Mouse (Mus musculus): Measurements from ENCODE around the gene Pdlim5.
"Not testable (repeated sequence)": the region's sequence is repeated elsewhere in the genome, so short reads cannot be mapped to it uniquely, and the experiment has no call there.

Gene Pdlim5

GRCm38 (mm10) chr3:142395520-142396193 lies at the start of gene Pdlim5:
Pdlim5 (minus strand) TSS chr3:142395696.
- peak; percentile 96 for DNase-seq (ENCODE audit: low spot score)

- DNase-seq (ENCODE audit: low spot score) = no peak
These were observed 48.2 kb upstream of the Pdlim5 start for GRCm38 (mm10) chr3:142443710-142444043.

GRCm38 (mm10) chr3:142443006-142443709 lies 47.7 kb upstream of the Pdlim5 start:
- DNase-seq (ENCODE audit: low spot score) = peak; percentile 70

GRCm38 (mm10) chr3:142442161-142442560 lies 46.7 kb upstream of the Pdlim5 start:
- DNase-seq (ENCODE audit: low spot score) = no peak

- no peak for DNase-seq (ENCODE audit: low spot score)
These were observed 45.6 kb upstream of the Pdlim5 start for GRCm38 (mm10) chr3:142441142-142441541.

GRCm38 (mm10) chr3:142440191-142440590 lies 44.7 kb upstream of the Pdlim5 start:
- DNase-seq (ENCODE audit: low spot score) = no peak

GRCm38 (mm10) chr3:142439591-142440093 lies 44.1 kb upstream of the Pdlim5 start:
- peak; percentile 50 for DNase-seq (ENCODE audit: low spot score)

- DNase-seq (ENCODE audit: low spot score) = not testable (repeated sequence)
These were observed 43.1 kb upstream of the Pdlim5 start for GRCm38 (mm10) chr3:142438630-142439029.

GRCm38 (mm10) chr3:142436824-142437223 lies 41.3 kb upstream of the Pdlim5 start:
- no peak for DNase-seq (ENCODE audit: low spot score)

- no peak for DNase-seq (ENCODE audit: low spot score)
These were observed 40.7 kb upstream of the Pdlim5 start for GRCm38 (mm10) chr3:142436212-142436611.

- no peak for DNase-seq (ENCODE audit: low spot score)
These were observed 39.3 kb upstream of the Pdlim5 start for GRCm38 (mm10) chr3:142434786-142435168.

- DNase-seq (ENCODE audit: low spot score) = no peak
These were observed 38.8 kb upstream of the Pdlim5 start for GRCm38 (mm10) chr3:142434127-142434785.

GRCm38 (mm10) chr3:142431481-142431880 lies 36.0 kb upstream of the Pdlim5 start:
- DNase-seq (ENCODE audit: low spot score) = no peak

- no peak for DNase-seq (ENCODE audit: low spot score)
These were observed 34.6 kb upstream of the Pdlim5 start for GRCm38 (mm10) chr3:142430048-142430447.

- DNase-seq (ENCODE audit: low spot score) = no peak
These were observed 31.3 kb upstream of the Pdlim5 start for GRCm38 (mm10) chr3:142426806-142427205.

GRCm38 (mm10) chr3:142424134-142424533 lies 28.6 kb upstream of the Pdlim5 start:
- DNase-seq (ENCODE audit: low spot score) = no peak

GRCm38 (mm10) chr3:142423501-142423917 lies 28.0 kb upstream of the Pdlim5 start:
- DNase-seq (ENCODE audit: low spot score) = no peak

- DNase-seq (ENCODE audit: low spot score) = no peak
These were observed 26.7 kb upstream of the Pdlim5 start for GRCm38 (mm10) chr3:142422229-142422628.

- no peak for DNase-seq (ENCODE audit: low spot score)
These were observed 26.0 kb upstream of the Pdlim5 start for GRCm38 (mm10) chr3:142421470-142421869.

- no peak for DNase-seq (ENCODE audit: low spot score)
These were observed 22.5 kb upstream of the Pdlim5 start for GRCm38 (mm10) chr3:142417996-142418395.

GRCm38 (mm10) chr3:142413345-142413885 lies 17.9 kb upstream of the Pdlim5 start:
- no peak for DNase-seq (ENCODE audit: low spot score)

- DNase-seq (ENCODE audit: low spot score) = no peak
These were observed 15.4 kb upstream of the Pdlim5 start for GRCm38 (mm10) chr3:142410930-142411329.

All from yolk sac, embryonic 10.5 days (tissue).